Mouse (Mus musculus) bone marrow macrophage, adult 2 months (primary cell): ENCODE measurements around the gene Rpl32. TPM values are rescaled to one million over a fixed set of nuclear protein-coding genes. Genes with fewer than 3 reads are reported as not detected.

ENCODE experiments used
- H3K27ac ChIP-seq: 2 replicates; pipeline ENCODE4 v1.5.1; 2012; ENCODE audit warnings: low read depth, low read length; ENCODE audit not compliant: insufficient read depth
- H3K4me1 ChIP-seq: 2 replicates; pipeline ENCODE4 v1.6.1; 2012; ENCODE audit warnings: low read length; ENCODE audit not compliant: control insufficient read depth, insufficient read depth
- H3K4me3 ChIP-seq: 2 replicates; pipeline ENCODE4 v1.5.1; 2012; ENCODE audit warnings: mild to moderate bottlenecking, low read length, moderate library complexity; ENCODE audit not compliant: insufficient read depth
- CTCF ChIP-seq: IDR thresholded peaks from 2 replicates; pipeline ENCODE4 v1.5.1; 2012; ENCODE audit warnings: low read depth, mild to moderate bottlenecking, low read length, moderate library complexity
- POLR2A ChIP-seq: IDR thresholded peaks from 2 replicates; pipeline ENCODE4 v1.6.1; 2012; ENCODE audit warnings: mild to moderate bottlenecking, low read depth, low read length, borderline replicate concordance
- polyA plus RNA-seq: library from polyadenylated mRNA; stranded (reverse); fragments of >200 nt; gene quantifications from 2 replicates; pipeline ENCODE4 v1.2.4, GENCODE M21; 2012; ENCODE audit not compliant: missing spikeins, insufficient read depth, insufficient read length

The Rpl32 gene
- polyA plus RNA-seq, 1 experiment = 2,339 TPM

DNA sequence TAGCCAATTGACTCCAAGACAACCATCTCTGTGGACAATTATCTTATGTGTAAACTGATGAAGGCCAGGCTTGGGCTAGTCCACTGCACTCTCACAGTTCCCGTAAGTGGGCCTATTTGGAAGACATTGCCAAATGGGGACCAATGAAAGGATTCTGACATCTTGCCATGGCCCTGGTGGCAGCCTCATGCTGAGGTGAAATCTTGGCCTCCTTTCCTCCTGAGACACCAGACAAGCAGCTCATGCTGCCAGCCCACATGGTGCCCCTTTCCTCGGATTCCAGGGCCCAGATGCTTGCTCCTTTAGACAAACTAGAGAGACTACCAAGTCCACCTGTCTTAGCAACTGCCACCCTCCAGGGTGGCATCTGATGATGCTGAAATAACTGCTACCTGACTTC lies 9.6 kb upstream of the Rpl32 start:
- TF ChIP-seq CTCF (no peak), POLR2A (no peak)
- Histone ChIP-seq H3K27ac (no peak overlapping the region), H3K4me3 (no peak overlapping the region), H3K4me1 (peaks cover 15% of the 10 kb centered on the region)

DNA sequence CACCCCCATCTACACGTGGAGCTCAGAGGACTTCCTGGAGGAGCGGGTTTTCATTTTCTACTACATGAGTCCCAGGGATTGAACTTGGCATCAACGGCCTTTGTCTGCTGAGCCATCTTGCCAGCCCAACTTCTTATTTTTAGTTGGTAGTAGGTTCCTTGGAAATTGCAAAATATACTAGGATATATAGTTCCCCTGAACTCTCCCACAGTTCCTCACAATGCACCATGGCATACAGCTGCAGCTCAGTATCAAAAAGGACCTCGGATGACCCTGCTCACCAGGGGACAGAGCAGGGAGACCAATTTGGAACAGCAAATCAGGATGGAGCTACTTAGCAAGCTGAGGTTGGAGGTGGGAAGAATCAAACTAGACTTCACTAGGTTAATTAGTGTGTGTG lies 6.5 kb upstream of the Rpl32 start:
- peaks cover 15% of the 10 kb centered on the region for H3K4me1 ChIP-seq
- no peak overlapping the region for H3K27ac ChIP-seq
- TF ChIP-seq CTCF (no peak), POLR2A (no peak)
- H3K4me3 ChIP-seq = no peak overlapping the region

- Histone ChIP-seq H3K27ac (no peak overlapping the region), H3K4me3 (no peak overlapping the region), H3K4me1 (peaks cover 15% of the 10 kb centered on the region)
- TF ChIP-seq CTCF (peak; percentile 69), POLR2A (no peak)
Observed at GRCm38 (mm10) chr6:115814104-115814503, 5.6 kb upstream of the Rpl32 start.

GRCm38 (mm10) chr6:115811606-115812005 lies 3.1 kb upstream of the Rpl32 start:
- Histone ChIP-seq H3K4me3 (no peak overlapping the region), H3K27ac (no peak overlapping the region), H3K4me1 (peaks cover 15% of the 10 kb centered on the region)
- TF ChIP-seq POLR2A (no peak), CTCF (no peak)

DNA sequence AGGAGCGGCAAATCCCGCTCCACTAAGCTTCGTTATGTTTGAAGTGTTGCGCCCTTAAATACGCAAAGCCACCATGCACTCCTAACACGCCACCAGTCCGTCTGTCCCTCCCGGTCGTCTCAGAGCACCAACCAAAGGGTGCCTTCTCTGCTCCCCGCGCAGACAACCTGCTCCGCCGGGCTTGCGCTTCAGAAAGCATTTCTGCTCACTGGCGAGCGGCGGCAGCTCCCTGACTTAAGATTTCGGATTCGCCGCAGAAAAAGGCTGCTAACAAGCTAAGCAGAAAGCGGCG lies 405 bp downstream of the Rpl32 start:
- Histone ChIP-seq H3K27ac (peak overlapping the region; percentile 72), H3K4me3 (peak overlapping the region; percentile 78), H3K4me1 (peaks cover 2% of the 10 kb centered on the region; the same call in 1 of the 2 replicates)
- TF ChIP-seq POLR2A (no peak), CTCF (no peak)

GRCm38 (mm10) chr6:115807464-115808195 lies 917 bp downstream of the Rpl32 start:
- TF ChIP-seq POLR2A (no peak), CTCF (no peak)
- Histone ChIP-seq H3K4me3 (peak overlapping the region; percentile 78), H3K4me1 (peaks cover 2% of the 10 kb centered on the region; the same call in 1 of the 2 replicates), H3K27ac (peak overlapping the region; percentile 72)

DNA sequence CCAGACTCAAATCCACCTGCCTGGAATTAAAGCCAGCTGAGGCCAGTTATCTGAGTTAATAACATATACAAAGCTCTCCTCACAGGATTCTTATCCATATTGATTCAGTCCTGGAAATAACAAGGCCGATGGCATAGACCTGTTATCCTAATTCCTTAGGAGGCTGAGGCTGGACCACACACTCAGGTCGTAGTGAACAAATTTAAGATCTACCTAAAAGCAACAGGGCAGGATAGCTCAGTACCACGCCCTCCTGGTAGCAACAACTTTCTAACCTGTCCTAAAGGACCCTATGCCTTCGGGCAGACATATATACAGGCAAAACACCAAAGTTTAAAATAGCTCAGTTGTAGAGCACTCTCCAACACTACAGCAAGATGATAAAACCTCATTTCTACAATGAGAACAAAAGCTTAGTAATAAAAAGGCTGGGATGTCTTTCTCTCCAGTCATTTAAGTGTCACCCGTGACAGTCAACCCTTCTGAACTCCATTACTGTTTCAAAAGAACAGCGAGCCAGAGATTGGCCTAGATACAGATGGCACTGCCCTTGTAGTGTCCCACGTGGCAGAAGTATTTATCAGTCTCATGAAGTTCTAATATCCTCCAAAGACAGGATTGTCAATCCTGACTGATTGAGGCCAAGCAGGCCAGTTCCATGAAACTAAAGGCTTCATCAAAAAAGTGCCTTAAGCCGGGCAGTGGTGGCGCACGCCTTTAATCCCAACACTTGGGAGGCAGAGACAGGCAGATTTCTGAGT lies 3.9 kb downstream of the Rpl32 start:
- peaks cover 2% of the 10 kb centered on the region; the same call in 1 of the 2 replicates for H3K4me1 ChIP-seq
- H3K4me3 ChIP-seq = no peak overlapping the region
- no peak overlapping the region for H3K27ac ChIP-seq
- TF ChIP-seq CTCF (no peak), POLR2A (no peak)

GRCm38 (mm10) chr6:115803541-115804382 lies 4.8 kb downstream of the Rpl32 start:
- TF ChIP-seq CTCF = peak; percentile 38
- no peak for TF ChIP-seq POLR2A
- no peak overlapping the region for H3K4me3 ChIP-seq
- H3K4me1 ChIP-seq = peaks cover 2% of the 10 kb centered on the region; the same call in 1 of the 2 replicates
- H3K27ac ChIP-seq = no peak overlapping the region

GRCm38 (mm10) chr6:115801811-115802210 lies 6.7 kb downstream of the Rpl32 start:
- TF ChIP-seq POLR2A (no peak), CTCF (no peak)
- H3K27ac ChIP-seq = no peak overlapping the region
- H3K4me3 ChIP-seq = no peak overlapping the region
- H3K4me1 ChIP-seq = peaks cover 2% of the 10 kb centered on the region; the same call in 1 of the 2 replicates
